Mouse (Mus musculus) WW6 (cell line): ENCODE results near the gene Gja4.

ENCODE experiments used
- DNase-seq: peaks from one replicate; pipeline ENCODE4 v3.0.0-alpha.2; 2013; ENCODE audit warnings: low read depth, low spot score

Gene Gja4

GRCm38 (mm10) chr4:127313861-127314260 lies at the start of gene Gja4:
Gene Gja4, minus strand, starts transcription at chr4:127314039.
- DNase-seq, result peak; percentile 60

GRCm38 (mm10) chr4:127363331-127363730 lies 49.5 kb upstream of the Gja4 start:
- no peak for DNase-seq

GRCm38 (mm10) chr4:127362520-127362919 lies 48.7 kb upstream of the Gja4 start:
- no peak for DNase-seq

- no peak for DNase-seq
These were observed 44.2 kb upstream of the Gja4 start, which contains the start of gene Gjb5 for GRCm38 (mm10) chr4:127358018-127358417. Gene Gjb5, minus strand, starts transcription at chr4:127358181.

- DNase-seq, result no peak
These were observed 41.0 kb upstream of the Gja4 start for GRCm38 (mm10) chr4:127354506-127355485.

GRCm38 (mm10) chr4:127353951-127354438 lies 40.2 kb upstream of the Gja4 start, which contains the start of gene Gjb4:
Gene Gjb4, minus strand, starts transcription at chr4:127354081.
- DNase-seq, result no peak

GRCm38 (mm10) chr4:127352594-127352993 lies 38.8 kb upstream of the Gja4 start:
- DNase-seq, result no peak

- DNase-seq, result no peak
These were observed 35.9 kb upstream of the Gja4 start for GRCm38 (mm10) chr4:127349560-127350300.

GRCm38 (mm10) chr4:127345000-127345399 lies 31.2 kb upstream of the Gja4 start:
- DNase-seq, result peak; percentile 77

- no peak for DNase-seq
These were observed 27.5 kb upstream of the Gja4 start for GRCm38 (mm10) chr4:127341372-127341771.

GRCm38 (mm10) chr4:127337668-127338067 lies 23.8 kb upstream of the Gja4 start:
- DNase-seq, result no peak

GRCm38 (mm10) chr4:127334870-127335504 lies 21.1 kb upstream of the Gja4 start:
- DNase-seq, result no peak

GRCm38 (mm10) chr4:127331171-127331570 lies 17.3 kb upstream of the Gja4 start:
- DNase-seq, result no peak

- no peak for DNase-seq
These were observed 16.6 kb upstream of the Gja4 start, which contains the start of gene Gjb3 for GRCm38 (mm10) chr4:127330181-127331100. Gene Gjb3, minus strand, starts transcription at chr4:127330844.

- no peak for DNase-seq
These were observed 15.9 kb upstream of the Gja4 start for GRCm38 (mm10) chr4:127329751-127330150.

GRCm38 (mm10) chr4:127329046-127329445 lies 15.2 kb upstream of the Gja4 start:
- no peak for DNase-seq

GRCm38 (mm10) chr4:127328378-127328777 lies 14.5 kb upstream of the Gja4 start:
- DNase-seq, result no peak

GRCm38 (mm10) chr4:127327749-127328148 lies 13.9 kb upstream of the Gja4 start:
- no peak for DNase-seq

- no peak for DNase-seq
These were observed 13.4 kb upstream of the Gja4 start for GRCm38 (mm10) chr4:127327258-127327657.

- no peak for DNase-seq
These were observed 11.4 kb upstream of the Gja4 start for GRCm38 (mm10) chr4:127325276-127325675.
